Mouse (Mus musculus) erythroblast, embryonic 14.5 days (primary cell): ENCODE results near the gene Slc51b. TPM values are rescaled to one million over a fixed set of nuclear protein-coding genes. Genes with fewer than 3 reads are reported as not detected.

Experiments
- H3K27me3 ChIP-seq: 2 replicates; pipeline ENCODE4 v1.6.1; 2012; ENCODE audit warnings: inconsistent platforms; ENCODE audit not compliant: control insufficient read depth
- H3K36me3 ChIP-seq: 2 replicates; pipeline ENCODE4 v1.6.1; 2012; ENCODE audit warnings: mild to moderate bottlenecking, inconsistent platforms; ENCODE audit not compliant: control insufficient read depth
- H3K4me1 ChIP-seq: 2 replicates; pipeline ENCODE4 v1.6.1; 2012; ENCODE audit warnings: inconsistent platforms; ENCODE audit not compliant: control insufficient read depth
- H3K4me3 ChIP-seq: replicated peaks from 2 replicates; pipeline ENCODE3; 2012; ENCODE audit warnings: moderate library complexity, mild to moderate bottlenecking, inconsistent platforms
- H3K9me3 ChIP-seq: 2 replicates; pipeline ENCODE4 v1.6.1; 2012; ENCODE audit warnings: low read length, inconsistent platforms, mixed read lengths; ENCODE audit not compliant: control insufficient read depth
- GATA1 ChIP-seq: IDR thresholded peaks from 2 replicates; pipeline ENCODE4 v1.6.1; 2012; ENCODE audit warnings: low read length, inconsistent platforms, mixed read lengths
- TAL1 ChIP-seq: IDR thresholded peaks from 3 replicates; pipeline ENCODE4 v1.6.1; 2012; ENCODE audit warnings: low read length, inconsistent platforms, mixed read lengths
- polyA plus RNA-seq: library from polyadenylated mRNA; stranded (reverse); fragments of >175 nt; gene quantifications from 2 replicates; pipeline ENCODE4 v1.2.3, GENCODE M21; 2012

The Slc51b gene
- polyA plus RNA-seq, result not detected in 2 replicates

GRCm38 (mm10) chr9:65422760-65423501 lies at the start of gene Slc51b:
Gene Slc51b, minus strand, starts transcription at chr9:65422955.
- H3K36me3 ChIP-seq, result no peaks in the 10 kb centered on the region
- H3K9me3 ChIP-seq, result no peaks in the 10 kb centered on the region
- H3K27me3 ChIP-seq, result no peaks in the 10 kb centered on the region
- H3K4me3 ChIP-seq, result no peak within 1 kb of the TSS
- TF ChIP-seq TAL1, result no peak
- TF ChIP-seq GATA1, result no peak
- no peaks in the 10 kb centered on the region for H3K4me1 ChIP-seq

- TF ChIP-seq TAL1, result no peak
- no peak for TF ChIP-seq GATA1
- Histone ChIP-seq H3K4me3 (no peak overlapping the region), H3K27me3 (no peaks in the 10 kb centered on the region), H3K4me1 (peaks cover 6% of the 10 kb centered on the region), H3K9me3 (peaks cover 3% of the 10 kb centered on the region), H3K36me3 (peaks cover 4% of the 10 kb centered on the region)
These were observed 44.9 kb upstream of the Slc51b start for GRCm38 (mm10) chr9:65467686-65468085.

GRCm38 (mm10) chr9:65465241-65465640 lies 42.5 kb upstream of the Slc51b start:
- H3K36me3 ChIP-seq, result peaks cover 4% of the 10 kb centered on the region

GRCm38 (mm10) chr9:65464161-65464560 lies 41.4 kb upstream of the Slc51b start:
- Histone ChIP-seq H3K4me3 (no peak overlapping the region), H3K4me1 (peaks cover 26% of the 10 kb centered on the region), H3K27me3 (no peaks in the 10 kb centered on the region), H3K9me3 (peaks cover 3% of the 10 kb centered on the region), H3K36me3 (peaks cover 4% of the 10 kb centered on the region)
- TF ChIP-seq TAL1, result no peak
- no peak for TF ChIP-seq GATA1

More at GRCm38 (mm10) chr9:65465241-65465640, 42.5 kb upstream of the Slc51b start:
- H3K4me1 ChIP-seq, result peaks cover 27% of the 10 kb centered on the region
- H3K9me3 ChIP-seq, result peaks cover 3% of the 10 kb centered on the region
- H3K27me3 ChIP-seq, result no peaks in the 10 kb centered on the region
- no peak for TF ChIP-seq GATA1
- TF ChIP-seq TAL1, result no peak
- no peak overlapping the region for H3K4me3 ChIP-seq

GRCm38 (mm10) chr9:65462544-65462943 lies 39.8 kb upstream of the Slc51b start:
- Histone ChIP-seq H3K4me1 (peaks cover 26% of the 10 kb centered on the region), H3K36me3 (peaks cover 4% of the 10 kb centered on the region), H3K27me3 (no peaks in the 10 kb centered on the region), H3K9me3 (peaks cover 3% of the 10 kb centered on the region), H3K4me3 (no peak overlapping the region)
- TF ChIP-seq TAL1 (no peak), GATA1 (no peak)

GRCm38 (mm10) chr9:65460732-65461442 lies 38.1 kb upstream of the Slc51b start, which contains the start of gene Spg21:
Gene Spg21, plus strand, starts transcription at chr9:65460947.
- TF ChIP-seq GATA1, result no peak
- Histone ChIP-seq H3K36me3 (peaks cover 3% of the 10 kb centered on the region), H3K27me3 (no peaks in the 10 kb centered on the region)

GRCm38 (mm10) chr9:65460198-65460597 lies 37.4 kb upstream of the Slc51b start:
- Histone ChIP-seq H3K4me3 (no peak overlapping the region), H3K4me1 (peaks cover 26% of the 10 kb centered on the region), H3K27me3 (no peaks in the 10 kb centered on the region), H3K36me3 (no peaks in the 10 kb centered on the region), H3K9me3 (no peaks in the 10 kb centered on the region)
- no peak for TF ChIP-seq GATA1
- TF ChIP-seq TAL1, result no peak

More at GRCm38 (mm10) chr9:65460732-65461442, 38.1 kb upstream of the Slc51b start, which contains the start of gene Spg21:
- Histone ChIP-seq H3K4me3 (peak within 1 kb of the TSS; percentile 67), H3K9me3 (peaks cover 2% of the 10 kb centered on the region), H3K4me1 (peaks cover 26% of the 10 kb centered on the region)

- peaks cover 23% of the 10 kb centered on the region for H3K4me1 ChIP-seq
- H3K36me3 ChIP-seq, result no peaks in the 10 kb centered on the region
- no peak overlapping the region for H3K4me3 ChIP-seq
- TF ChIP-seq TAL1 (no peak), GATA1 (no peak)
- no peaks in the 10 kb centered on the region for H3K9me3 ChIP-seq
- H3K27me3 ChIP-seq, result no peaks in the 10 kb centered on the region
These were observed 36.2 kb upstream of the Slc51b start for GRCm38 (mm10) chr9:65458975-65459374.

GRCm38 (mm10) chr9:65447951-65448350 lies 25.2 kb upstream of the Slc51b start:
- Histone ChIP-seq H3K4me1 (no peaks in the 10 kb centered on the region), H3K4me3 (no peak overlapping the region), H3K9me3 (no peaks in the 10 kb centered on the region), H3K36me3 (peaks cover 53% of the 10 kb centered on the region), H3K27me3 (no peaks in the 10 kb centered on the region)
- TF ChIP-seq TAL1, result no peak
